Mouse (Mus musculus) olfactory bulb, adult 2 months (tissue): ENCODE measurements around the gene Il1b. TPM values are rescaled to one million over a fixed set of nuclear protein-coding genes. Genes with fewer than 3 reads are reported as not detected.

ENCODE experiments used
- H3K27ac ChIP-seq: fragments of 200-500 bp; 2 replicates; pipeline ENCODE4 v1.5.1; 2012; ENCODE audit warnings: low read depth, low read length; ENCODE audit not compliant: insufficient read depth
- H3K4me1 ChIP-seq: fragments of 200-500 bp; 2 replicates; pipeline ENCODE4 v1.6.1; 2012; ENCODE audit warnings: low read length; ENCODE audit not compliant: control insufficient read depth, insufficient read depth
- H3K4me3 ChIP-seq: fragments of 200-500 bp; 2 replicates; pipeline ENCODE4 v1.5.1; 2012; ENCODE audit warnings: mild to moderate bottlenecking, low read depth, low read length, moderate library complexity; ENCODE audit not compliant: insufficient read depth
- CTCF ChIP-seq: fragments of 200-500 bp; IDR thresholded peaks from 2 replicates; pipeline ENCODE4 v1.5.1; 2012; ENCODE audit warnings: low read depth, mild to moderate bottlenecking, low read length, moderate library complexity; ENCODE audit not compliant: insufficient read depth
- POLR2A ChIP-seq: fragments of 200-500 bp; IDR thresholded peaks from 2 replicates; pipeline ENCODE4 v1.6.1; 2012; ENCODE audit warnings: mild to moderate bottlenecking, low read depth, low read length, moderate library complexity; ENCODE audit not compliant: insufficient read depth
- WGBS: fragments of 180-500 bp; shearing (Covaris S2); methylation state at CpG from one replicate; pipeline ENCODE4 v1.1.7; 2018; 5-methylcytosine and 5-hydroxymethylcytosine counted together
- polyA plus RNA-seq: library from polyadenylated mRNA; stranded (reverse); fragments of >200 nt; gene quantifications from 2 replicates; pipeline ENCODE4 v1.2.4, GENCODE M21; 2012; ENCODE audit warnings: low replicate concordance; ENCODE audit not compliant: missing spikeins, insufficient read depth, insufficient read length

Gene Il1b
- polyA plus RNA-seq, 1 experiment = not detected

GRCm38 (mm10) chr2:129330540-129330939 lies 40.4 kb downstream of the Il1b start:
- TF ChIP-seq POLR2A = no peak
- TF ChIP-seq CTCF = no peak
- Histone ChIP-seq H3K27ac (no peak overlapping the region), H3K4me3 (no peak overlapping the region), H3K4me1 (no peaks in the 10 kb centered on the region)
- WGBS = 93% methylated on average over 13 of the region's 13 CpGs

GRCm38 (mm10) chr2:129330024-129330423 lies 40.9 kb downstream of the Il1b start:
- TF ChIP-seq CTCF = no peak
- TF ChIP-seq POLR2A = no peak
- no peak overlapping the region for H3K27ac ChIP-seq
- 46% methylated on average over 7 of the region's 7 CpGs for WGBS
- no peaks in the 10 kb centered on the region for H3K4me1 ChIP-seq
- H3K4me3 ChIP-seq = no peak overlapping the region

- H3K4me3 ChIP-seq = no peak overlapping the region
- no peak overlapping the region for H3K27ac ChIP-seq
- TF ChIP-seq POLR2A = no peak
- no peak for TF ChIP-seq CTCF
- 87% methylated on average over 4 of the region's 4 CpGs for WGBS
- H3K4me1 ChIP-seq = no peaks in the 10 kb centered on the region
These were observed 42.7 kb downstream of the Il1b start for GRCm38 (mm10) chr2:129328238-129328637.

- WGBS = 92% methylated on average over 3 of the region's 3 CpGs
- no peak overlapping the region for H3K27ac ChIP-seq
- TF ChIP-seq POLR2A = no peak
- TF ChIP-seq CTCF = no peak
These were observed 46.7 kb downstream of the Il1b start for GRCm38 (mm10) chr2:129324216-129324615.

GRCm38 (mm10) chr2:129322117-129322635 lies 48.8 kb downstream of the Il1b start:
- Histone ChIP-seq H3K4me1 (no peaks in the 10 kb centered on the region), H3K4me3 (no peak overlapping the region), H3K27ac (no peak overlapping the region)
- 74% methylated on average over 1 of the region's 1 CpGs for WGBS
- TF ChIP-seq POLR2A = no peak
- TF ChIP-seq CTCF = no peak

More at GRCm38 (mm10) chr2:129324216-129324615, 46.7 kb downstream of the Il1b start:
- Histone ChIP-seq H3K4me1 (no peaks in the 10 kb centered on the region), H3K4me3 (no peak overlapping the region)

GRCm38 (mm10) chr2:129320033-129320605 lies 50.8 kb downstream of the Il1b start:
- H3K4me1 ChIP-seq = no peaks in the 10 kb centered on the region
- 84% methylated on average over 8 of the region's 8 CpGs for WGBS
- TF ChIP-seq CTCF (no peak), POLR2A (no peak)
- no peak overlapping the region for H3K4me3 ChIP-seq
- H3K27ac ChIP-seq = no peak overlapping the region

- no peak overlapping the region for H3K4me3 ChIP-seq
- TF ChIP-seq POLR2A (no peak), CTCF (no peak)
- WGBS = 88% methylated on average over 4 of the region's 4 CpGs
These were observed 55.1 kb downstream of the Il1b start for GRCm38 (mm10) chr2:129315831-129316230.

GRCm38 (mm10) chr2:129314880-129315279 lies 56.1 kb downstream of the Il1b start:
- H3K27ac ChIP-seq = no peak overlapping the region
- no peak overlapping the region for H3K4me3 ChIP-seq
- H3K4me1 ChIP-seq = no peaks in the 10 kb centered on the region
- WGBS = 81% methylated on average over 6 of the region's 6 CpGs
- no peak for TF ChIP-seq CTCF
- TF ChIP-seq POLR2A = no peak

More at GRCm38 (mm10) chr2:129315831-129316230, 55.1 kb downstream of the Il1b start:
- Histone ChIP-seq H3K27ac (no peak overlapping the region), H3K4me1 (no peaks in the 10 kb centered on the region)

Other genes starting within 250 kb of the Il1b start
- not detected in 2 replicates for gene Chchd5, start 241.4 kb downstream of the Il1b start, polyA plus RNA-seq
- 298 TPM in 1 of 2 replicates, not detected in the other for gene Slc20a1, start 172.4 kb downstream of the Il1b start, polyA plus RNA-seq
- not detected in 2 replicates for gene Ckap2l, start 73.9 kb downstream of the Il1b start, polyA plus RNA-seq
- gene Il1a, start 61.2 kb downstream of the Il1b start, polyA plus RNA-seq = not detected in 2 replicates
- gene F830045P16Rik, start 165.5 kb upstream of the Il1b start, polyA plus RNA-seq = not detected in 2 replicates
- gene Sirpa, start 221.7 kb upstream of the Il1b start, polyA plus RNA-seq = not detected in 2 replicates